Mouse (Mus musculus) neural tube, embryonic 11.5 days (tissue): Measurements from ENCODE around the gene Gpr162. TPM values are rescaled to one million over a fixed set of nuclear protein-coding genes. Genes with fewer than 3 reads are reported as not detected.
"Not testable (repeated sequence)": the region's sequence is repeated elsewhere in the genome, so short reads cannot be mapped to it uniquely, and the experiment has no call there.

ENCODE experiments used
- ATAC-seq: fragments of 200-750 bp; cut with Nextera tagmentation; 2 replicates; pipeline ENCODE4 v1.8.0; 2017; ENCODE audit warnings: moderate number of reproducible peaks, mild to moderate bottlenecking, moderate TSS enrichment, moderate library complexity; ENCODE audit not compliant: insufficient read depth, low FRiP score, low TSS enrichment
- DNase-seq: peaks from one replicate; pipeline ENCODE4 v3.0.0-alpha.2; 2015; ENCODE audit warnings: low spot score
- H3K27ac ChIP-seq: fragments of 300-500 bp; sonication (generic); 2 replicates; pipeline ENCODE4 v1.5.1; 2014; ENCODE audit warnings: low read depth, mild to moderate bottlenecking, low read length
- H3K27me3 ChIP-seq: fragments of 300-500 bp; sonication (generic); 2 replicates; pipeline ENCODE4 v1.6.1; 2014; ENCODE audit warnings: mild to moderate bottlenecking, low read length, mixed read lengths; ENCODE audit not compliant: control insufficient read depth, insufficient read depth
- H3K36me3 ChIP-seq: fragments of 300-500 bp; sonication (generic); 2 replicates; pipeline ENCODE4 v1.6.1; 2014; ENCODE audit warnings: mild to moderate bottlenecking, low read length, moderate library complexity, mixed read lengths; ENCODE audit not compliant: control insufficient read depth, insufficient read depth
- H3K4me1 ChIP-seq: fragments of 300-500 bp; sonication (generic); 2 replicates; pipeline ENCODE4 v1.6.1; 2014; ENCODE audit warnings: low read length, mixed read lengths; ENCODE audit not compliant: control insufficient read depth, insufficient read depth
- H3K4me2 ChIP-seq: fragments of 300-500 bp; sonication (generic); 2 replicates; pipeline ENCODE4 v1.6.1; 2014; ENCODE audit warnings: low read depth, mild to moderate bottlenecking, moderate library complexity
- H3K4me3 ChIP-seq: fragments of 300-500 bp; sonication (generic); 2 replicates; pipeline ENCODE4 v1.5.1; 2014; ENCODE audit warnings: low read depth, low read length
- H3K9ac ChIP-seq: fragments of 300-500 bp; sonication (generic); 2 replicates; pipeline ENCODE4 v1.6.1; 2014; ENCODE audit warnings: mild to moderate bottlenecking, low read length
- H3K9me3 ChIP-seq: fragments of 300-500 bp; sonication (generic); 2 replicates; pipeline ENCODE4 v1.6.1; 2016; ENCODE audit warnings: low read length; ENCODE audit not compliant: control insufficient read depth
- WGBS: fragments of 180-500 bp; shearing (Covaris S2); extraction: QIAGEN DNeasy Blood & Tissue Kit; methylation state at CpG from one replicate; pipeline ENCODE4 v1.1.7; 2014; 5-methylcytosine and 5-hydroxymethylcytosine counted together
- polyA plus RNA-seq: library from polyadenylated mRNA; unstranded; fragments of >200 nt; fragmentation: Nextera tagmentation; extraction: Ambion mirVana; gene quantifications from 2 replicates; pipeline ENCODE4 v1.2.1, GENCODE M21; 2014

Gene Gpr162
- polyA plus RNA-seq, 1 experiment from 2014 or later, result 2.3 TPM

- DNase-seq, result no peak
- Histone ChIP-seq H3K9ac (no peak overlapping the region; the same call in 1 of the 2 replicates), H3K4me1 (no peaks in the 10 kb centered on the region; the same call in none of the 2 replicates), H3K27me3 (no peaks in the 10 kb centered on the region), H3K4me2 (no peak overlapping the region), H3K9me3 (no peaks in the 10 kb centered on the region), H3K27ac (no peak overlapping the region), H3K36me3 (peaks cover 2% of the 10 kb centered on the region; the same call in 1 of the 2 replicates), H3K4me3 (no peak overlapping the region)
- ATAC-seq, result no peak
- WGBS, result 50% methylated on average over 10 of the region's 10 CpGs
These were observed 28.3 kb downstream of the Gpr162 start for GRCm38 (mm10) chr6:124835531-124835930.

DNA sequence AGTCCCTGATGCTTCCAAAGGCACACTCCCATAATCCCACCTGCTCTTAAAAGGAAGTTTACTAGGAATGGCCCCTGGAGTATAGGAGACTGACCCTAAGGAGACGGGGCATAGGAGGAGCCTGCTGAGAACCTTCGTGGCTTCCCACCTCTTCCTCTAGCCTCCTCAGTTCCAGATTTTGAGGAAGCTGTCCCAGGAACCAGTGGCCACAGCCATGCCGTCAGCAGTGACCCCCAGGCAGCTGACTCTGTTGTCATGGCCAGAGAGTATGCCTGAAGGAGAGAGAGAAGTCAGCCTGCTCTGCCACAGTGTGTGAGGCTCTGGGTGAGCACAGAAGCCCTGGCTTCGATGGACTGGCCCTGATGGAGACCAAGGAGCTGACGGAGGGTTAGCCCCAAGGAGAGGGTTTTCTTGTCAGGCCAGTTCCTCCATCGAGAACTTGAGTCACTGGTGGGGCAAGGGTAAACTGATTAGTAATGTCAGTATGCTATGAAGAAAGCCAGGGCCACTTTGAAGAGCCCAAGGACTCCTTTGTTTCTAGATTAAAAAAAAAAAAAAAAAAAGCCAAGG, 29.2 kb downstream of the Gpr162 start:
- DNase-seq (no peak), ATAC-seq (no peak)
- Histone ChIP-seq H3K4me3 (no peak overlapping the region), H3K27me3 (no peaks in the 10 kb centered on the region), H3K4me1 (peaks cover 3% of the 10 kb centered on the region), H3K4me2 (no peak overlapping the region), H3K27ac (no peak overlapping the region), H3K36me3 (peaks cover 2% of the 10 kb centered on the region; the same call in 1 of the 2 replicates), H3K9me3 (no peaks in the 10 kb centered on the region), H3K9ac (no peak overlapping the region)
- WGBS, result 83% methylated on average over 6 of the region's 6 CpGs

GRCm38 (mm10) chr6:124831649-124832048, 32.1 kb downstream of the Gpr162 start:
- Histone ChIP-seq H3K4me3 (no peak overlapping the region), H3K36me3 (peaks cover 2% of the 10 kb centered on the region; the same call in 1 of the 2 replicates), H3K4me2 (no peak overlapping the region; the same call in 1 of the 2 replicates), H3K27ac (no peak overlapping the region), H3K4me1 (peaks cover 8% of the 10 kb centered on the region), H3K9me3 (no peaks in the 10 kb centered on the region), H3K9ac (no peak overlapping the region; the same call in 1 of the 2 replicates), H3K27me3 (no peaks in the 10 kb centered on the region)
- ATAC-seq (no peak), DNase-seq (no peak)
- 98% methylated on average over 8 of the region's 8 CpGs for WGBS

DNA sequence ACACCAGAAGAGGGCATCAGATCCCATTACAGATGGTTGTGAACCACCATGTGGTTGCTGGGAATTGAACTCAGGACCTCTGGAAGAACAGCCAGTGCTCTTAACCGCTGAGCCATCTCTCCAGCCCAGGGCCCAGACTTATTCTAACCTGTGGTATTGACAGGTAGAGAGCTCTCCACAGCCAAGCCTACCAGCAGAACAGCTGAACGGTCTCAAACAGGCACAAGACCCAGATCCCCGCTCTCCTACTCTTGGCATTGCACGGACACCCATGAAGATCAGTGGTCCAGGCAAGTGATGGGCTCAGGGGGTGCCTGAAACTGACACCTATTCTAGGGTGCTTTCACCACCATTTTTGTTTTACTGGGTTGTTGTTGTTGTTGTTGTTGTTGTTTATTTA, 32.6 kb downstream of the Gpr162 start:
- Histone ChIP-seq H3K4me2 (peak overlapping the region; percentile 69), H3K4me3 (peak overlapping the region; percentile 68; the same call in 1 of the 2 replicates)
- DNase-seq, H3K9me3 ChIP-seq, H3K4me1 ChIP-seq, H3K9ac ChIP-seq, H3K27ac ChIP-seq, ATAC-seq, H3K36me3 ChIP-seq, H3K27me3 ChIP-seq: not testable (repeated sequence)
- 90% methylated on average over 4 of the region's 4 CpGs for WGBS

- Histone ChIP-seq H3K4me2 (peak overlapping the region; percentile 69), H3K4me1 (peaks cover 8% of the 10 kb centered on the region), H3K27ac (peak overlapping the region; percentile 79), H3K27me3 (no peaks in the 10 kb centered on the region), H3K9ac (peak overlapping the region; percentile 72), H3K4me3 (peak overlapping the region; percentile 68), H3K36me3 (peaks cover 2% of the 10 kb centered on the region; the same call in 1 of the 2 replicates), H3K9me3 (no peaks in the 10 kb centered on the region)
- peak; percentile 91 for ATAC-seq
- peak; percentile 92 for DNase-seq
- under 1% methylated on average over 38 of the region's 38 CpGs for WGBS
These were observed 33.7 kb downstream of the Gpr162 start for GRCm38 (mm10) chr6:124829799-124830700.

- peaks cover 6% of the 10 kb centered on the region for H3K36me3 ChIP-seq
- under 1% methylated on average over 55 of the region's 55 CpGs for WGBS
- peak; percentile 93 for ATAC-seq
- peak within 1 kb of the TSS; percentile 72 for H3K9ac ChIP-seq
- no peaks in the 10 kb centered on the region for H3K27me3 ChIP-seq
- H3K9me3 ChIP-seq, result no peaks in the 10 kb centered on the region
- peak within 1 kb of the TSS; percentile 89 for H3K4me2 ChIP-seq
- H3K4me1 ChIP-seq, result peaks cover 8% of the 10 kb centered on the region
- peak within 1 kb of the TSS; percentile 79 for H3K27ac ChIP-seq
- DNase-seq, result peak; percentile 99
- peak within 1 kb of the TSS; percentile 68 for H3K4me3 ChIP-seq
These were observed 34.6 kb downstream of the Gpr162 start, which contains the start of the genes Usp5 and Cdca3 for GRCm38 (mm10) chr6:124828868-124829798. Usp5 (minus strand) TSS chr6:124829484. Cdca3 (plus strand) TSS chr6:124829547.

DNA sequence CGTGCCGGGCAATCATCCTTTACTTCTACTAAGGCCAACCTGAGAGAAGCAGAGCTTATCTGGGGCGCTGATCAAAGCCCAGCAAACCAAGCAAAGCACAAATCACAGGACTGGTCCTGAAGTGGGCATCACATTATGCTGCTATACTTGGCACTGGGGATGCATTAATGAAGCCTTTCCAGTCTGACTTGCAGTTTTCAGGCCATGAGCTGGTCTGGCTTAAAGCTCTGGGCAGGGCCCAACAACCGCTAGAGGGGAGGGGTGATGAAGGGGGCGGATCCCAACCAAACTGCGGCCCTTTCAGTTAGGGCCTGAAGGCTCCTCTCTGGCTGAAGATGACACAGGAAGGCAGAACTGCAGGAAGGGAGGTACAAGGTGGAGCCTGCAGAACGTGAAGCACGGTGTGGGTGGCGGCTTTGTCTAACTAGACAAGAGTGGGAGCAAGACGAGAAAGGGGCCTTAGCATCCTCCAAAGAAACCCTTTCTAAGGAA, 35.6 kb downstream of the Gpr162 start:
- peaks cover 8% of the 10 kb centered on the region for H3K4me1 ChIP-seq
- H3K9ac ChIP-seq, result peak overlapping the region; percentile 63
- H3K36me3 ChIP-seq, result peaks cover 12% of the 10 kb centered on the region
- WGBS, result 26% methylated on average over 10 of the region's 10 CpGs
- H3K4me3 ChIP-seq, result peak overlapping the region; percentile 68
- H3K27me3 ChIP-seq, result no peaks in the 10 kb centered on the region
- H3K9me3 ChIP-seq, result no peaks in the 10 kb centered on the region
- ATAC-seq, result no peak
- peak; percentile 41 for DNase-seq
- peak overlapping the region; percentile 89 for H3K4me2 ChIP-seq
- no peak overlapping the region for H3K27ac ChIP-seq

DNA sequence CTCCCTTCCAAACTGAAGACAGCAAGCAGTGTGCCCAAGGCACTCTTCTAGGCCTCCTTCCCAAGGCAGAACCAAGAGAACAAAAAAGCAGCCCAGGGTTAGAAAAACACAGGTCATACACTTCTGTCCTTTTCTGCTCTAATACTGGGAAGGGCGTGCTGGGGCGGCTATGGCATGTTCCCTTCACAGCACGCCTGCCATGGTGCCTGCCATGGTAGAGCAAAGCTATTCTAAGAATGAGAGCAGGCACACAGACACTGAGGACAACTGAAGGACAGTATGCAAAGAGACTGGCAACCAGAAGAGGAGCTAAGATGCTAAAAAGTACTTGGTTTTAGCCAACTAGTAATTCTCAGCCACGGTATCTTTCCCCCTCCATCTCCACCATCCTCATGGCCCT, 41.7 kb downstream of the Gpr162 start:
- ATAC-seq, result no peak
- Histone ChIP-seq H3K9ac (no peak overlapping the region), H3K4me1 (no peaks in the 10 kb centered on the region), H3K4me2 (no peak overlapping the region), H3K9me3 (no peaks in the 10 kb centered on the region), H3K36me3 (peaks cover 38% of the 10 kb centered on the region), H3K4me3 (no peak overlapping the region), H3K27ac (no peak overlapping the region), H3K27me3 (no peaks in the 10 kb centered on the region)
- 93% methylated on average over 4 of the region's 4 CpGs for WGBS
- no peak for DNase-seq
